Mouse (Mus musculus) heart, embryonic 16.5 days (tissue): ENCODE results near the gene Cnnm3. TPM values are rescaled to one million over a fixed set of nuclear protein-coding genes. Genes with fewer than 3 reads are reported as not detected.

ENCODE experiments used
- ATAC-seq: fragments of 200-750 bp; cut with Nextera tagmentation; replicated peaks from 2 replicates; pipeline ENCODE4 v1.8.0; 2017; ENCODE audit warnings: moderate number of reproducible peaks; ENCODE audit not compliant: insufficient read depth, low FRiP score; ENCODE audit errors: extremely low read depth
- H3K27ac ChIP-seq: fragments of 300-500 bp; sonication (generic); 2 replicates; pipeline ENCODE4 v1.5.1; 2014; ENCODE audit warnings: mild to moderate bottlenecking, low read length, control low read depth, moderate library complexity
- H3K27me3 ChIP-seq: fragments of 300-500 bp; sonication (generic); 2 replicates; pipeline ENCODE4 v1.6.1; 2014; ENCODE audit warnings: low read length, mixed read lengths; ENCODE audit not compliant: control insufficient read depth, insufficient read depth
- H3K36me3 ChIP-seq: fragments of 300-500 bp; sonication (generic); 2 replicates; pipeline ENCODE4 v1.6.1; 2014; ENCODE audit not compliant: control insufficient read depth, insufficient read depth
- H3K4me1 ChIP-seq: fragments of 300-500 bp; sonication (generic); 2 replicates; pipeline ENCODE4 v1.6.1; 2014; ENCODE audit warnings: low read length, mixed read lengths; ENCODE audit not compliant: control insufficient read depth, insufficient read depth
- H3K4me2 ChIP-seq: fragments of 300-500 bp; sonication (generic); 2 replicates; pipeline ENCODE4 v1.6.1; 2014; ENCODE audit warnings: low read depth, mild to moderate bottlenecking, control low read depth, low read length
- H3K4me3 ChIP-seq: fragments of 300-500 bp; sonication (generic); 2 replicates; pipeline ENCODE4 v1.5.1; 2014; ENCODE audit warnings: mild to moderate bottlenecking, control low read depth, low read length
- H3K9ac ChIP-seq: fragments of 300-500 bp; sonication (generic); 2 replicates; pipeline ENCODE4 v1.6.1; 2014; ENCODE audit warnings: low read length, control low read depth
- H3K9me3 ChIP-seq: fragments of 300-500 bp; sonication (generic); replicated peaks from 2 replicates; pipeline ENCODE4 v1.6.1; 2016; ENCODE audit warnings: low read length; ENCODE audit not compliant: control insufficient read depth
- WGBS: fragments of 180-500 bp; shearing (Covaris S2); extraction: QIAGEN DNeasy Blood & Tissue Kit; methylation state at CpG from one replicate; pipeline ENCODE4 v1.1.7; 2014; 5-methylcytosine and 5-hydroxymethylcytosine counted together
- polyA plus RNA-seq: library from polyadenylated mRNA; unstranded; fragments of >200 nt; fragmentation: Nextera tagmentation; extraction: Ambion mirVana; gene quantifications from 2 replicates; pipeline ENCODE4 v1.2.1, GENCODE M21; 2015

Gene Cnnm3
- polyA plus RNA-seq, 1 experiment from 2014 or later: 1.8 TPM

DNA sequence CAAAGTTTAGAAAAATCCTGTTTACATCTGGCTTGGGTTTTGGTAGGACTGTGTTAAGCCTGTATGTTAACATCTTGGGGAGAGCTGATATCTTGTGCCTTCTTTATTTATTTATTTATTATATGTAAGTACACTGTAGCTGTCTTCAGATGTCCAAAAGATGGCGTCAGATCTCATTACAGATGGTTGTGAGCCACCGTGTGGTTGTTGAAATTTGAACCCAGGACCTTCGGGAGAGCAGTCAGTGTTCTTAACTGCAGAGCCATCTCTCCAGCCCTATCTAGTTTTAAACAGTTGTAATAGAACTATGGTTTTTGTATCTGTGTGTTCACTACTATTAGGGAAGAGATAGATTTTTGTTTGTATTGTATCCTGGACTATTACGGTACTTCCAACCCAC, 17.6 kb downstream of the Cnnm3 start:
- Histone ChIP-seq H3K9me3 (no peaks in the 10 kb centered on the region), H3K4me2 (no peak overlapping the region), H3K9ac (no peak overlapping the region), H3K27ac (no peak overlapping the region), H3K4me1 (peaks cover 39% of the 10 kb centered on the region), H3K36me3 (peaks cover 26% of the 10 kb centered on the region), H3K4me3 (no peak overlapping the region), H3K27me3 (no peaks in the 10 kb centered on the region)
- WGBS: 84% methylated on average over 4 of the region's 4 CpGs
- no peak for ATAC-seq

DNA sequence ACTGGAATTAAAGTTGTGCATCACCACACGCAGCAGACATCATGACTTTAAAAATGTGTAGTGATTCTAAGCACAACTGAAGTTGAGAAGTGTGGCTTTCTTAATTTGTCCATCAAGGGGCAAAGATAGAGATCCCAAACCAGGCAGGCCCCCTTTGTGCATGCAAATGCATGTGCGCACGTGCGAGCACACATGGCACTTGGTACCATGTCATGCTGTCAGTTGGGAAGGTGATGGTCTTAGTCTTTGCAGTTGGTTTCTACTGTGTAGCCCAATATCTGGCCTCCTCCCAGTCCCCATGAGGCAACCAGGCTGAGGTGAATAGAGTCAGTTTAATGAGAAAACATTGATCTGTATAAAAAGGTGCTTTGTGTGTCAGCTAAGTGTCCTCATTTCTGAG, 18.2 kb downstream of the Cnnm3 start:
- WGBS: 89% methylated on average over 4 of the region's 4 CpGs
- no peak for ATAC-seq

GRCm38 (mm10) chr1:36530485-36530884, 18.8 kb downstream of the Cnnm3 start:
- ATAC-seq: peak; percentile 25; the same call in 1 of the 2 replicates
- H3K9me3 ChIP-seq: no peaks in the 10 kb centered on the region
- H3K27me3 ChIP-seq: no peaks in the 10 kb centered on the region
- no peak overlapping the region for H3K4me3 ChIP-seq
- WGBS: 57% methylated on average over 8 of the region's 8 CpGs
- H3K4me1 ChIP-seq: peaks cover 48% of the 10 kb centered on the region
- peaks cover 15% of the 10 kb centered on the region for H3K36me3 ChIP-seq
- peak overlapping the region; percentile 22 for H3K27ac ChIP-seq
- 0 out of 2 replicates have a peak overlapping the region, but pooled peaks have one; percentile 9 for H3K9ac ChIP-seq
- H3K4me2 ChIP-seq: no peak overlapping the region

More for the DNA sequence above, 18.2 kb downstream of the Cnnm3 start:
- Histone ChIP-seq H3K27ac (peak overlapping the region; percentile 22), H3K27me3 (no peaks in the 10 kb centered on the region), H3K9ac (no peak overlapping the region), H3K9me3 (no peaks in the 10 kb centered on the region), H3K4me3 (no peak overlapping the region), H3K4me2 (no peak overlapping the region), H3K4me1 (peaks cover 42% of the 10 kb centered on the region), H3K36me3 (peaks cover 22% of the 10 kb centered on the region)

DNA sequence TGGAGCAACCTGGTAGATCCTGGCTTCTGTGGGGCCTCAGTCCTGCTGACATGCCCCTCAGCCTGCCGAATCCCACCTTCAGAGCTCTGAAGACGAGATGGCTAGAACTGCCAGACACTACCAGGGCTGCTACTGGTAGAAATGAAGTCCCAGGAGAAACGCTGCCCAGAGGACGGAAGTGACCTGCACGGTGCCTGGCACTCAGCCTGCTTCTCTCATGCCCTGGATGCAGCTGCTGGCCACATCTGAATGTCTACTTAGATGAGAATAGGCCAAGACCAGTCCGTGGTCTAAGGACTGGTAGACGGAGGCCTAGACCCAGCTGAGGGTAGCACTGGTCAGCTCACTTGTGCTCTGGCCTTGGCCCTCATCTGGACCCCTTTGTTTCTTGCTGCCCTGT, 19.3 kb downstream of the Cnnm3 start:
- ATAC-seq: no peak
- H3K9me3 ChIP-seq: no peaks in the 10 kb centered on the region
- H3K27me3 ChIP-seq: no peaks in the 10 kb centered on the region
- peak overlapping the region; percentile 9; the same call in 1 of the 2 replicates for H3K9ac ChIP-seq
- peaks cover 12% of the 10 kb centered on the region for H3K36me3 ChIP-seq
- no peak overlapping the region for H3K4me3 ChIP-seq
- H3K4me1 ChIP-seq: peaks cover 53% of the 10 kb centered on the region
- no peak overlapping the region for H3K4me2 ChIP-seq
- 78% methylated on average over 7 of the region's 7 CpGs for WGBS
- peak overlapping the region; percentile 22 for H3K27ac ChIP-seq

- no peak for ATAC-seq
- WGBS: 63% methylated on average over 12 of the region's 12 CpGs
- H3K36me3 ChIP-seq: peaks cover 12% of the 10 kb centered on the region
- no peaks in the 10 kb centered on the region for H3K27me3 ChIP-seq
- H3K4me2 ChIP-seq: no peak overlapping the region
- 0 out of 2 replicates have a peak overlapping the region, but pooled peaks have one; percentile 2 for H3K9ac ChIP-seq
- H3K27ac ChIP-seq: peak overlapping the region; percentile 22
- peaks cover 58% of the 10 kb centered on the region for H3K4me1 ChIP-seq
- no peak overlapping the region for H3K4me3 ChIP-seq
- no peaks in the 10 kb centered on the region for H3K9me3 ChIP-seq
These were observed 19.8 kb downstream of the Cnnm3 start for GRCm38 (mm10) chr1:36531461-36531860.

DNA sequence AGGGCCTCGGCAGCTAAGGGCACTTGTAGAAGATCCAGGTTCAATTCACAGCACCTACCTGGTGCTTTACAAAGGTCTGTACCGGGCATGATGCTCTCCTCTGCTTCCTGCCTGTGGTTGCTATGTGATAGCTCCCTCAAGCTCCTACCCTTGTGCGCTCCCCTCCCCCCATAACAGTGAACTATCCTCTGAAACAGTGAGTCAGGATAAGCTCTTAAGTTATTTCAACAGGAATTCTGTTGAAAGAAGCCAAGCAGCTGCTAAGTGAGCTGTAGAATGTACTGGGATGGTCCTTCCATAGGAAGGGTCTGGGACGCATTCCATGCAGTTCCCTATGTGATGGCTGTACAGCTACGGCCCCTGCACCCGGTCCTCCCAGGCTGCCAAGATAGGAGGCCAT, 21.9 kb downstream of the Cnnm3 start:
- Histone ChIP-seq H3K4me3 (no peak overlapping the region), H3K27ac (no peak overlapping the region), H3K27me3 (no peaks in the 10 kb centered on the region), H3K36me3 (peaks cover 6% of the 10 kb centered on the region), H3K9me3 (no peaks in the 10 kb centered on the region), H3K4me1 (peaks cover 59% of the 10 kb centered on the region), H3K4me2 (no peak overlapping the region), H3K9ac (no peak overlapping the region)
- ATAC-seq: no peak
- 61% methylated on average over 6 of the region's 6 CpGs for WGBS

DNA sequence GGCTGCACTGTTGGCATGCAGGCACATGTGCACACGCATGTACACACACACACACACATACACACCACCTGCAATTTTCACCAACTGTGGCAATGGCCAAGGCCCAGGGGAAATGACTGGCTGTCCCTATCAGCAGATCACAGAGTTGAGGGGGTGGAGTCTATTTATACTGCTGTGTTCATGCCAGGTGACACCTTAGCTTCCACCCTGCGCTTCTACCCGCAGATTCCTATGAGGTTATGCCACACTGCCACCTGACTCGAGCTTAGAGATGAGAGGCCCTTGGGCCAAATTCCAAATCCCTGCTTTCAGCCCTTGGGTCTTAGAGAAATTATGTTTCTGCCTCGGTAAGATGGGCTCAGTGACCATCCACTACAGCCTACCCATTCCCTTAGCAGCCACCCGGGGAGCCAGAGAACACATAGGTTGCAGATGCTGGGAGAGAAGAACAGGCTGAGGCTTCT, 23.0 kb downstream of the Cnnm3 start:
- Histone ChIP-seq H3K36me3 (peaks cover 13% of the 10 kb centered on the region), H3K9ac (peak overlapping the region; percentile 58), H3K4me1 (peaks cover 63% of the 10 kb centered on the region), H3K27me3 (no peaks in the 10 kb centered on the region), H3K9me3 (no peaks in the 10 kb centered on the region), H3K27ac (peak overlapping the region; percentile 98), H3K4me2 (peak overlapping the region; percentile 16), H3K4me3 (no peak overlapping the region)
- ATAC-seq: no peak
- 55% methylated on average over 6 of the region's 6 CpGs for WGBS

GRCm38 (mm10) chr1:36535477-36536396, 24.1 kb downstream of the Cnnm3 start:
- Histone ChIP-seq H3K9ac (peak overlapping the region; percentile 58), H3K9me3 (no peaks in the 10 kb centered on the region), H3K4me2 (peak overlapping the region; percentile 36), H3K4me1 (peaks cover 60% of the 10 kb centered on the region), H3K4me3 (no peak overlapping the region), H3K27ac (peak overlapping the region; percentile 98), H3K27me3 (no peaks in the 10 kb centered on the region), H3K36me3 (peaks cover 14% of the 10 kb centered on the region)
- WGBS: 66% methylated on average over 11 of the region's 11 CpGs
- peak; percentile 53 for ATAC-seq

DNA sequence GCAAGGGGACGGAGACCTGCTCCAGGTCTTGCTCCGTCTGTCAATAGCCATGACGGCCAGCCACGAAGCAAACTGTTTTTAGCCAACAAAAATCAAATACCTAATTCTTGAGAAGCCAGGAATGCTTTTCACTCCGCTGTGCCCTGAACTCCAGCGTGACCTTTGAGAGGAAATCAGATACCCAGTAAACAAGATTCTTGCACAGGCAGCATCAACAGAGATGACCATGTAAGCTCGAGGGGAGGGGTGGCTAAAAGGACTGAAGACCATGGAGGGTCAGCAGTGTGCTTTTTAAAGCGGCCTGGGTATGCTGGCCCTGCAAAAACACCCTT, 24.7 kb downstream of the Cnnm3 start:
- H3K4me2 ChIP-seq: peak overlapping the region; percentile 21; the same call in 1 of the 2 replicates
- H3K4me1 ChIP-seq: peaks cover 54% of the 10 kb centered on the region
- peak overlapping the region; percentile 49; the same call in 1 of the 2 replicates for H3K9ac ChIP-seq
- H3K36me3 ChIP-seq: peaks cover 17% of the 10 kb centered on the region
- WGBS: 37% methylated on average over 8 of the region's 8 CpGs
- no peak overlapping the region for H3K4me3 ChIP-seq
- ATAC-seq: no peak
- no peaks in the 10 kb centered on the region for H3K27me3 ChIP-seq
- H3K9me3 ChIP-seq: no peaks in the 10 kb centered on the region
- peak overlapping the region; percentile 98 for H3K27ac ChIP-seq
